Mouse (Mus musculus): Measurements from ENCODE around the gene Aamdc.

The Aamdc gene

GRCm38 (mm10) chr7:97500555-97501209 is 78.6 kb downstream of the Aamdc start:
- peak; percentile 65 for DNase-seq
